Mouse (Mus musculus) CH12.LX (cell line): ENCODE results near the gene Doc2a. TPM values are rescaled to one million over a fixed set of nuclear protein-coding genes. Genes with fewer than 3 reads are reported as not detected.

ENCODE experiments used
- DNase-seq: peaks from one replicate; pipeline ENCODE4 v3.0.0-alpha.2; 2013; ENCODE audit errors: extremely low read depth
- H3K27ac ChIP-seq: 2 replicates; pipeline ENCODE4 v1.5.1; 2012; ENCODE audit warnings: low read depth, mild to moderate bottlenecking, control low read depth, moderate library complexity; ENCODE audit not compliant: insufficient read depth
- H3K27me3 ChIP-seq: replicated peaks from 2 replicates; pipeline ENCODE3; 2012; ENCODE audit warnings: inconsistent platforms
- H3K36me3 ChIP-seq, 2 experiments: replicated peaks in 1 of 2; 2 replicates each; pipeline versions ENCODE3 to v1.6.1; 2012; ENCODE audit warnings: inconsistent platforms in 1 of 2, low read length in 1 of 2, mild to moderate bottlenecking in 1 of 2, mixed read lengths in 1 of 2, moderate library complexity in 1 of 2; ENCODE audit not compliant: control insufficient read depth in 1 of 2, insufficient read depth in 1 of 2
- H3K4me1 ChIP-seq, 2 experiments: 2 replicates each; pipeline ENCODE4 v1.6.1; 2012; ENCODE audit warnings: inconsistent platforms in 1 of 2, moderate library complexity in 1 of 2; ENCODE audit not compliant: insufficient read depth in 2 of 2, control insufficient read depth in 1 of 2
- H3K4me2 ChIP-seq: 2 replicates; pipeline ENCODE4 v1.6.1; 2012; ENCODE audit warnings: low read depth, mild to moderate bottlenecking, control low read depth; ENCODE audit not compliant: poor library complexity, insufficient read depth, severe bottlenecking
- H3K4me3 ChIP-seq, 3 experiments: fragments of 150-350 bp in 1 of 3; sonication (generic) in 1 of 3; replicated peaks in 1 of 3; 2 replicates each; pipeline versions ENCODE3 to v1.5.1; 2011 to 2012; ENCODE audit warnings: low read depth in 2 of 3, low read length in 2 of 3, mild to moderate bottlenecking in 2 of 3, moderate library complexity in 2 of 3, control low read depth in 1 of 3, improper control_type of control experiment in 1 of 3, inconsistent platforms in 1 of 3, mixed read lengths in 1 of 3; ENCODE audit not compliant: poor library complexity in 1 of 3
- H3K79me2 ChIP-seq: replicated peaks from 2 replicates; pipeline ENCODE4 v1.6.1; 2012; ENCODE audit warnings: mild to moderate bottlenecking, moderate library complexity; ENCODE audit not compliant: control insufficient read depth, poor library complexity, insufficient read depth, severe bottlenecking; ENCODE audit errors: extremely low read depth
- H3K9ac ChIP-seq: 2 replicates; pipeline ENCODE4 v1.6.1; 2012; ENCODE audit warnings: low read depth, mild to moderate bottlenecking, control low read depth, moderate library complexity; ENCODE audit not compliant: insufficient read depth
- H3K9me3 ChIP-seq: replicated peaks from 2 replicates; pipeline ENCODE3; 2012; ENCODE audit warnings: low read length, inconsistent platforms, mixed read lengths
- BHLHE40 ChIP-seq: IDR thresholded peaks from 2 replicates; pipeline ENCODE4 v1.6.1; 2011; ENCODE audit warnings: mild to moderate bottlenecking, low read depth, low read length, improper control_type of control experiment
- CHD1 ChIP-seq: IDR thresholded peaks from 2 replicates; pipeline ENCODE4 v1.6.1; 2012; ENCODE audit warnings: low read depth, low read length, improper control_type of control experiment, inconsistent platforms
- CHD2 ChIP-seq: IDR thresholded peaks from 2 replicates; pipeline ENCODE4 v1.6.1; 2011; ENCODE audit warnings: low read length, improper control_type of control experiment
- E2F4 ChIP-seq: IDR thresholded peaks from 2 replicates; pipeline ENCODE4 v1.6.1; 2011; ENCODE audit warnings: low read depth, low read length, improper control_type of control experiment; ENCODE audit not compliant: insufficient replicate concordance
- ELF1 ChIP-seq: IDR thresholded peaks from 2 replicates; pipeline ENCODE4 v1.6.1; 2014; ENCODE audit warnings: low read depth, mild to moderate bottlenecking, inconsistent platforms, low read length, improper control_type of control experiment
- EP300 ChIP-seq: IDR thresholded peaks from 2 replicates; pipeline ENCODE4 v1.6.1; 2011; ENCODE audit warnings: low read length, improper control_type of control experiment
- ETS1 ChIP-seq: conservative IDR thresholded peaks from 2 replicates; pipeline ENCODE4 v1.6.1; 2012; ENCODE audit warnings: low read depth, mild to moderate bottlenecking, inconsistent platforms, low read length, improper control_type of control experiment, moderate library complexity
- GABPA ChIP-seq: IDR thresholded peaks from 2 replicates; pipeline ENCODE4 v1.6.1; 2012; ENCODE audit warnings: low read depth, low read length, improper control_type of control experiment, inconsistent platforms; ENCODE audit not compliant: insufficient replicate concordance
- HCFC1 ChIP-seq: IDR thresholded peaks from 2 replicates; pipeline ENCODE4 v1.6.1; 2012; ENCODE audit warnings: low read depth, mild to moderate bottlenecking, inconsistent platforms, low read length, improper control_type of control experiment
- JUN ChIP-seq: IDR thresholded peaks from 2 replicates; pipeline ENCODE4 v1.6.1; 2011; ENCODE audit warnings: low read depth, mild to moderate bottlenecking, low read length, improper control_type of control experiment, moderate library complexity; ENCODE audit not compliant: insufficient read depth
- JUND ChIP-seq: conservative IDR thresholded peaks from 2 replicates; pipeline ENCODE4 v1.6.1; 2011; ENCODE audit warnings: low read depth, low read length, improper control_type of control experiment
- MAFK ChIP-seq: IDR thresholded peaks from 2 replicates; pipeline ENCODE4 v1.6.1; 2011; ENCODE audit warnings: low read length, improper control_type of control experiment; ENCODE audit not compliant: insufficient replicate concordance
- MAZ ChIP-seq: IDR thresholded peaks from 2 replicates; pipeline ENCODE4 v1.6.1; 2012; ENCODE audit warnings: low read depth, mild to moderate bottlenecking, inconsistent platforms, low read length, improper control_type of control experiment, moderate library complexity
- MEF2A ChIP-seq: IDR thresholded peaks from 2 replicates; pipeline ENCODE4 v1.6.1; 2014; ENCODE audit warnings: low read depth, mild to moderate bottlenecking, inconsistent platforms, low read length, improper control_type of control experiment, borderline replicate concordance
- MXI1 ChIP-seq: IDR thresholded peaks from 2 replicates; pipeline ENCODE4 v1.6.1; 2011; ENCODE audit warnings: mild to moderate bottlenecking, low read depth, low read length, improper control_type of control experiment
- NELFE ChIP-seq: IDR thresholded peaks from 2 replicates; pipeline ENCODE4 v1.6.1; 2011; ENCODE audit warnings: low read depth, low read length, improper control_type of control experiment
- NRF1 ChIP-seq: IDR thresholded peaks from 2 replicates; pipeline ENCODE4 v1.6.1; 2014; ENCODE audit warnings: low read depth, mild to moderate bottlenecking, inconsistent platforms, low read length, improper control_type of control experiment, moderate library complexity
- POLR2A ChIP-seq: IDR thresholded peaks from 2 replicates; pipeline ENCODE4 v1.6.1; 2011; ENCODE audit warnings: low read depth, mild to moderate bottlenecking, improper control_type of control experiment, low read length
- POLR2AphosphoS2 ChIP-seq: IDR thresholded peaks from 2 replicates; pipeline ENCODE4 v1.6.1; 2011; ENCODE audit warnings: low read depth, low read length, improper control_type of control experiment
- RCOR1 ChIP-seq: conservative IDR thresholded peaks from 2 replicates; pipeline ENCODE4 v1.6.1; 2012; ENCODE audit warnings: low read depth, mild to moderate bottlenecking, inconsistent platforms, low read length, improper control_type of control experiment
- SIN3A ChIP-seq: IDR thresholded peaks from 2 replicates; pipeline ENCODE4 v1.6.1; 2012; ENCODE audit warnings: low read length, improper control_type of control experiment, inconsistent platforms
- SMC3 ChIP-seq: IDR thresholded peaks from 2 replicates; pipeline ENCODE4 v1.6.1; 2011; ENCODE audit warnings: low read depth, low read length, improper control_type of control experiment
- TBP ChIP-seq: conservative IDR thresholded peaks from 2 replicates; pipeline ENCODE4 v1.6.1; 2011; ENCODE audit warnings: low read depth, low read length, improper control_type of control experiment
- TCF12 ChIP-seq: IDR thresholded peaks from 2 replicates; pipeline ENCODE4 v1.6.1; 2014; ENCODE audit warnings: low read depth, mild to moderate bottlenecking, inconsistent platforms, low read length, improper control_type of control experiment
- UBTF ChIP-seq: IDR thresholded peaks from 2 replicates; pipeline ENCODE4 v1.6.1; 2012; ENCODE audit warnings: low read depth, mild to moderate bottlenecking, inconsistent platforms, low read length, improper control_type of control experiment, moderate library complexity
- USF1 ChIP-seq: IDR thresholded peaks from 2 replicates; pipeline ENCODE4 v1.6.1; 2014; ENCODE audit warnings: low read depth, mild to moderate bottlenecking, inconsistent platforms, low read length, improper control_type of control experiment
- USF2 ChIP-seq: conservative IDR thresholded peaks from 2 replicates; pipeline ENCODE4 v1.6.1; 2011; ENCODE audit warnings: low read depth, low read length, improper control_type of control experiment
- ZKSCAN1 ChIP-seq: IDR thresholded peaks from 2 replicates; pipeline ENCODE4 v1.6.1; 2012; ENCODE audit warnings: low read depth, inconsistent platforms, low read length, improper control_type of control experiment, borderline replicate concordance
- ZMIZ1 ChIP-seq: IDR thresholded peaks from 2 replicates; pipeline ENCODE4 v1.6.1; 2012; ENCODE audit warnings: low read depth, mild to moderate bottlenecking, inconsistent platforms, low read length, improper control_type of control experiment
- dilution Hi-C: fragments of 300-500 bp; cut with MboI; formaldehyde crosslinking; loops from 2 replicates; pipeline ENCODE4 v1.14.3; 2020; ENCODE audit warnings: low sequenced_read_pairs; ENCODE audit not compliant: extremely low pct_unique_long_range_greater_than_20kb, extremely low pct_ligation_motif_present
- in situ Hi-C: fragments of 300-500 bp; cut with MboI; formaldehyde crosslinking; loops from 3 replicates; pipeline ENCODE4 v1.14.3; 2019; ENCODE audit warnings: low sequenced_read_pairs, low pct_ligation_motif_present, low pct_unique_long_range_greater_than_20kb, mixed read lengths
- polyA plus RNA-seq: library from polyadenylated mRNA; unstranded; fragments of >175 nt; gene quantifications from 2 replicates; pipeline ENCODE4 v1.2.1, GENCODE M21; 2012; ENCODE audit warnings: low read depth; ENCODE audit not compliant: insufficient read length
- total RNA-seq, 2 experiments: library from RNA; depleted of rRNA; stranded (reverse); fragments of 300-350 nt in 1 of 2; fragments of >200 nt in 1 of 2; gene quantifications; 2 replicates each; pipeline ENCODE4 v1.2.3; 2012 to 2014

Doc2a gene
- total and polyA plus RNA-seq, 3 experiments: 1.9 TPM; not detected in 2

GRCm38 (mm10) chr7:126883731-126884181, 36.5 kb downstream of the Doc2a start:
- DNase-seq: no peak

GRCm38 (mm10) chr7:126884286-126885164, 37.3 kb downstream of the Doc2a start, which contains the start of gene Taok2:
Gene Taok2 (minus strand): TSS chr7:126884703.
- in situ Hi-C loops (loop anchor here (5.0 kb wide), 1 partner anchor 138 kb away; the partner anchor contains the start of genes Gm42742 and Prrt2), dilution Hi-C loops (no loop called here)
- DNase-seq: peak; percentile 99
- H3K79me2 ChIP-seq: peaks cover 32% of the 10 kb centered on the region
- peak within 1 kb of the TSS; percentile 79 for H3K4me2 ChIP-seq
- H3K9me3 ChIP-seq: no peaks in the 10 kb centered on the region
- no peaks in the 10 kb centered on the region for H3K27me3 ChIP-seq
- H3K4me3 ChIP-seq: peak within 1 kb of the TSS; percentile 75 to 97 (median 90)
- peaks cover 8 to 58% of the 10 kb centered on the region in 2 experiments; a peak in 3 of 4 replicates for H3K4me1 ChIP-seq
- peaks cover 16 to 51% of the 10 kb centered on the region in 2 experiments for H3K36me3 ChIP-seq
- peak within 1 kb of the TSS; percentile 81 for H3K27ac ChIP-seq
- H3K9ac ChIP-seq: peak within 1 kb of the TSS; percentile 99
- TF ChIP-seq CHD2 (0 out of 2 replicates have a peak, but pooled peaks have one; percentile 18), NRF1 (peak; percentile 92), ETS1 (peak; percentile 12; the same call in 1 of the 2 replicates), JUND (no peak), JUN (no peak), TCF12 (peak; percentile 37), EP300 (no peak), UBTF (0 out of 2 replicates have a peak, but pooled peaks have one; percentile 33), USF2 (no peak), TBP (peak; percentile 55; the same call in 1 of the 2 replicates), E2F4 (peak; percentile 91), SIN3A (peak; percentile 59), MEF2A (no peak), CHD1 (no peak), MAZ (no peak), USF1 (no peak), SMC3 (no peak), POLR2AphosphoS2 (peak; percentile 91), BHLHE40 (no peak), POLR2A (peak; percentile 82), ZKSCAN1 (no peak), HCFC1 (peak; percentile 55), ZMIZ1 (peak; percentile 67), NELFE (peak; percentile 48), ELF1 (peak; percentile 68; the same call in 1 of the 2 replicates), RCOR1 (0 out of 2 replicates have a peak, but pooled peaks have one; percentile 21)

More at GRCm38 (mm10) chr7:126883731-126884181, 36.5 kb downstream of the Doc2a start:
- dilution Hi-C loops: no loop called here
- TF ChIP-seq ZKSCAN1 (no peak), MXI1 (peak; percentile 30; the same call in 1 of the 2 replicates), MAFK (no peak), BHLHE40 (no peak), NRF1 (0 out of 2 replicates have a peak, but pooled peaks have one; percentile 23), NELFE (no peak), GABPA (no peak)
- no peaks in the 10 kb centered on the region for H3K27me3 ChIP-seq
- peak overlapping the region; percentile 99 for H3K9ac ChIP-seq
- H3K27ac ChIP-seq: 0 out of 2 replicates have a peak overlapping the region, but pooled peaks have one; percentile 11
- peaks cover 8 to 53% of the 10 kb centered on the region in 2 experiments; a peak in 3 of 4 replicates for H3K4me1 ChIP-seq
- H3K79me2 ChIP-seq: peaks cover 32% of the 10 kb centered on the region
- H3K36me3 ChIP-seq: peaks cover 24 to 51% of the 10 kb centered on the region in 2 experiments
- peak overlapping the region; percentile 75 to 97 (median 90) for H3K4me3 ChIP-seq
- no peaks in the 10 kb centered on the region for H3K9me3 ChIP-seq
- peak overlapping the region; percentile 79 for H3K4me2 ChIP-seq
- in situ Hi-C loops: no loop called here
